Mouse (Mus musculus) kidney, adult 2 months (tissue): ENCODE results near the gene Gas2l2.

Experiments used
- CTCF ChIP-seq: fragments of 200-500 bp; conservative IDR thresholded peaks from 2 replicates; pipeline ENCODE4 v1.5.1; 2011; ENCODE audit warnings: low read depth, mild to moderate bottlenecking, control low read depth, low read length, moderate library complexity, mixed read lengths; ENCODE audit not compliant: insufficient read depth, insufficient read length
- POLR2A ChIP-seq: fragments of 200-500 bp; IDR thresholded peaks from one replicate; pipeline ENCODE4 v1.6.1; 2011; ENCODE audit warnings: low read depth, low read length, control low read depth

GRCm38 (mm10) chr11:83382876-83383531, 46.3 kb downstream of the Gas2l2 start:
- TF ChIP-seq POLR2A: no peak
- no peak for TF ChIP-seq CTCF
